Mouse (Mus musculus): ENCODE results near the gene Ppox.

DNA sequence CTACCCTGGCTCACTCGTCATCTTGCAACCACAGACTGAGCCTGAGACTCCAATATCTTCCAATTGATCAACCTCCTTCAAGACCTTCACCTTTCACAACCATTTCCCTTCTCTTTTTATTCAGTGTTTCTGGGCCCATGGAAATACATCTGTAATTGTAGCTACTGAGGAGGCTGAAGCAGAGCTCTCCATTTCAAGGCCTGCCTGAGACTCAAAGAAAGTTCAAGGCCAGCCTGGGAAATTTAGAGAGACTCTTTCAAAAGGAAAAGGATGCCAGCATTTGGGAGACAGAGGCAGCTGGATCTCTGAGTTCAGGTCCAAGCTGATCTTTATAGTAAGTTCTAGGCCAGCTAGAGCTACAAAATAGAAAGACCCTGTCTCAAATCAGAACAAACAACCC lies 53.1 kb downstream of the Ppox start:
- no peak for TF ChIP-seq CTCF (IDR thresholded peaks at IDR 0.05; ENCODE audit: low read depth, low read length)
- TF ChIP-seq POLR2AphosphoS5 (IDR thresholded peaks at IDR 0.05; ENCODE audit: insufficient replicate concordance, low read depth, low read length): no peak
- no peak for TF ChIP-seq GATA2 (IDR thresholded peaks at IDR 0.05; ENCODE audit: borderline replicate concordance, low read depth, low read length)
- TF ChIP-seq GATA1 (IDR thresholded peaks at IDR 0.05; ENCODE audit: borderline replicate concordance, low read length): no peak
- TF ChIP-seq TAL1 (conservative IDR thresholded peaks at IDR 0.05; ENCODE audit: low read depth, low read length): no peak

Data from G1E (cell line).